Mouse (Mus musculus) liver, embryonic 13.5 days (tissue): ENCODE measurements around the gene Aldh6a1. TPM values are rescaled to one million over a fixed set of nuclear protein-coding genes. Genes with fewer than 3 reads are reported as not detected.

ENCODE experiments used
- ATAC-seq: fragments of 200-750 bp; cut with Nextera tagmentation; 2 replicates; pipeline ENCODE4 v1.8.0; 2017; ENCODE audit warnings: low read depth, mild to moderate bottlenecking, moderate number of reproducible peaks, moderate library complexity
- DNase-seq: peaks from one replicate; pipeline ENCODE4 v3.0.0; 2022
- H3K27ac ChIP-seq: fragments of 300-500 bp; sonication (generic); 2 replicates; pipeline ENCODE4 v1.5.1; 2015; ENCODE audit warnings: moderate library complexity, mild to moderate bottlenecking, inconsistent platforms
- H3K27me3 ChIP-seq: fragments of 300-500 bp; sonication (generic); 2 replicates; pipeline ENCODE4 v1.6.1; 2015; ENCODE audit warnings: mild to moderate bottlenecking, inconsistent platforms
- H3K36me3 ChIP-seq: fragments of 300-500 bp; sonication (generic); 2 replicates; pipeline ENCODE4 v1.6.1; 2015; ENCODE audit warnings: mild to moderate bottlenecking, inconsistent platforms
- H3K4me1 ChIP-seq: fragments of 300-500 bp; sonication (generic); replicated peaks from 2 replicates; pipeline ENCODE4 v1.6.1; 2015; ENCODE audit warnings: inconsistent platforms
- H3K4me2 ChIP-seq: fragments of 300-500 bp; sonication (generic); 2 replicates; pipeline ENCODE4 v1.6.1; 2015; ENCODE audit warnings: inconsistent platforms, mild to moderate bottlenecking, moderate library complexity
- H3K4me3 ChIP-seq: fragments of 300-500 bp; sonication (generic); replicated peaks from 2 replicates; pipeline ENCODE4 v1.5.1; 2015; ENCODE audit warnings: mild to moderate bottlenecking, inconsistent platforms
- H3K9ac ChIP-seq: fragments of 300-500 bp; sonication (generic); 2 replicates; pipeline ENCODE4 v1.6.1; 2015; ENCODE audit warnings: mild to moderate bottlenecking, inconsistent platforms
- H3K9me3 ChIP-seq: fragments of 300-500 bp; sonication (generic); replicated peaks from 2 replicates; pipeline ENCODE4 v1.6.1; 2016; ENCODE audit warnings: inconsistent platforms
- WGBS: fragments of 180-500 bp; shearing (Covaris S2); methylation state at CpG from one replicate; pipeline ENCODE4 v1.1.7; 2015; ENCODE audit not compliant: insufficient replicate concordance; 5-methylcytosine and 5-hydroxymethylcytosine counted together
- polyA plus RNA-seq: library from polyadenylated mRNA; unstranded; fragments of >200 nt; fragmentation: Nextera tagmentation; extraction: Ambion mirVana; gene quantifications from 2 replicates; pipeline ENCODE4 v1.2.1, GENCODE M21; 2015

Aldh6a1 gene
- polyA plus RNA-seq, 1 experiment from 2014 or later: 17.0 TPM

DNA sequence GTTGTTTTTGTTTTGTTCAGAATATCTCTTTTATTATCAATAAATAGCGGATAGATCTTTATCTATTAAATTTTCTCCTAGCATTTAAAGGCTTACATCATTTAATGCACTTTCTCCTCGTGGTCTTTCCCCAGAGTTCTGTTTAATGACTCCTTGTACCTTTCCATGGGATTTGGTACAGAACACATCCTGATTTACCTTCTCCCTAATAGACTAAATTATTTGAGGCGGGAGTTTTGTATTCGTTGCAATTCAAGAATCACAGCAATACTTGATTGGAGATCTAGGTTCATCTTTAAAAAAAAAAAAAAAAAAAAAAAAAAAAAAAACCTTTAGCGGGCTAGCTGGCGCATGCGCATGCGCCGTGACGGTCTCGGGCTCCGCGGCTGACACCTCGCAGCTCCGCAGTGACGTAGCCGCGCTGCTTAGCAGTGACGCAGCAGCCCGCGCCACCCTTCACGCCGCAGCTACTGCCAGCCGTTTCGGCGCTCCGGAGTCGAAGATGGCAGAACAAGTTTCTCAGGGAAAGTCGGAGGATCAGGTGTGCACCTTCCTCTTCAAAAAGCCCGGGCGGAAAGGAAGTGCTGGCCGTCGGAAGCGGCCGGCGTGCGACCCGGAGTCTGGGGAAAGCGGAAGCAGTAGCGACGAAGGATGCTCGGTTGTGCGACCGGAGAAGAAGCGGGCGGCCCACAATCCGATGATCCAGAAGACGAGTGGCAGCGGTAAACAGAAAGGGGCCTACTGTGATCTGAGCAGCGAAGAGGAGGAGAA, 33.8 kb downstream of the Aldh6a1 start, which contains the start of gene Rnf113a2:
Rnf113a2 (plus strand) TSS at position 363 of the 771 bp plus-strand sequence.
- Histone ChIP-seq H3K9ac (peak within 1 kb of the TSS; percentile 83), H3K27me3 (no peaks in the 10 kb centered on the region), H3K4me1 (peaks cover 13% of the 10 kb centered on the region), H3K9me3 (no peaks in the 10 kb centered on the region), H3K4me2 (peak within 1 kb of the TSS; percentile 91), H3K27ac (peak within 1 kb of the TSS; percentile 93), H3K36me3 (no peaks in the 10 kb centered on the region; the same call in 1 of the 2 replicates), H3K4me3 (peak within 1 kb of the TSS; percentile 72)
- WGBS: 2% methylated on average over 50 of the region's 50 CpGs
- ATAC-seq (peak; percentile 96), DNase-seq (peak; percentile 82)

DNA sequence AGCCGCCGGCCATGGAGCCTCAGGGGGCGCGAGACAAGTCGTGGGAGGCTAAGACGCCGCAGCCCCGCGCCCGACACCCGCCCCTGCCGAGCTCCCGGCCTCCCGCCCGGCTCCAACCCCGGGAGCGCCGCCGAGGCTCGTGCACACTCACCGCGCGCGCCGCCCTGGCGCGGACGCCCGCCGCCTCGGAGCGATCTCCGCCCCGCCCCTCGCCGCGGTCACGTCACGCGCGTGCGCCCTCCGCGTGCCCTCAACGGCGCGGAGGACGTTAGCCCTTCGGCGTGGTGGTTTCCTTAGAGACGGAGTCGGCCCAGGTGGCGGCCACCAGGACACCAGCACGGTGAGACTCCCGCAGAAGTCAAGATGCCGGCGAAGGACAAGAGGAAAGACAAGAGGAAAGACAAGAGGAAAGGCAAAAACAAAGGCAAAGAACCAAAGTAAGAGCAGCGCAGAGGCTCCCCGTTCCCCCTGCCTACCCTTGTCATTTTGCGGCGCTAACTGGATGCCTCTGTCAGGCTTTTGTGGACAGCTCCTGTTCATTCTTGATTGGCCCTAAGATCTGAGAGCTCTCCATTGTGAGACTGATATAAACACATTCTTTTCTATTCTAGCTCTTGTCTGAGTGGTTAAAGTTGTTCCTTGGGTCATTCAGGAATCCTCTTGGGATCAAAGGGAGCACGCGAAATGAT, 41.8 kb downstream of the Aldh6a1 start, which contains the start of the genes Entpd5 and Bbof1:
Entpd5 (minus strand) TSS at position 211 of the 689 bp plus-strand sequence.
Bbof1 (plus strand) TSS at position 253 of the 689 bp plus-strand sequence.
- WGBS: 2% methylated on average over 59 of the region's 63 CpGs

DNA sequence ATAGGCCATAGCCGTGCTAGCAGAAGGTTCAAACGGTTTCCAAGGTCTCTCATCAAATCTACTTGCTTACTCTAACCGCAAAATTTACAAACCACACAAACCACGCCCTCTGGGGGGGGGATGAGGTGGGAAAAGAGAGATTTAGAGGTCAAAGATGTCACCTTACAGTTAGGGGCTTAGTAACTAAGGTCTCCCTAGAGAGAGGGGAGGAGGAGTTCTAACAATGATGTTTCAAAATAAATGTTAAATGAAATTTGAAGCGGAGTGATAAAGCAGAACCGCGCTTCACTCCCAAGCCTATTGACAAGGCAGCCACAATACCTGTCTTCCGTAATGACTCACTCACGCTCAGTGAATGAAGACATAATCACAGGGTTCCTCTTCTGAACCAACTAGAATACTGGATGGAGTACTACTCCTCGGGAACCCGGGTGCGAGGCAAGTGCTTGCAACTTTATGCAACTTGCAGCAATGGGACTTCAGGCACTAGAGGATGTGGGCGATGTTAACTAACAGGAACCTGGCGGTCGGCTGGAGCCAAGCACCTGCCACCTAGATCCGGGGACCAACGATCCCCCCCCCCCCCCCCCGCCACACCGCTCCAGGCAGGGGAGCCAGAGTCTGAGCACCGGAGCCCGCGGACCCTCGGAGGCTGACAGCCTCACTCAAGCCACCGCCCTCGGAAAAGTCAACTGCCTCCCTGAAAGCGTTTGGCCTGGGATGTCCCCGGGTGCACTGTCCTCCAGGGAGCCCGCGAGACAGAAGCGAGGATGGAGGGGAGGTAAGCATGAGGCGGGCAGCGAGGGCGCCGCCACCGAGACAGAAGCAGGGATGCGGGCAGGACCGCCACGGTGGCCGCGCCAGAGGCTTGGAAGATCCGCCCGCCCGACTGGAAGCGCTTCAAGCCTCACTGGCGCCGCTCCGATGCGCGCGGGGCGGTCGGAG, 42.7 kb downstream of the Aldh6a1 start:
- peak; percentile 32 for DNase-seq
- Histone ChIP-seq H3K27me3 (0 out of 2 replicates have a peak, but pooled peaks cover 4% of the 10 kb centered on the region), H3K9ac (peak overlapping the region; percentile 87), H3K4me3 (peak overlapping the region; percentile 83), H3K9me3 (no peaks in the 10 kb centered on the region), H3K4me2 (peak overlapping the region; percentile 98), H3K36me3 (no peaks in the 10 kb centered on the region), H3K4me1 (peaks cover 17% of the 10 kb centered on the region), H3K27ac (peak overlapping the region; percentile 75)
- WGBS: 1% methylated on average over 50 of the region's 52 CpGs
- peak; percentile 64 for ATAC-seq

More for the DNA sequence above, 41.8 kb downstream of the Aldh6a1 start, which contains the start of the genes Entpd5 and Bbof1:
- DNase-seq (peak; percentile 77), ATAC-seq (peak; percentile 93)
- Histone ChIP-seq H3K4me3 (peak within 1 kb of the TSS; percentile 83), H3K9me3 (no peaks in the 10 kb centered on the region), H3K9ac (peak within 1 kb of the TSS; percentile 87), H3K27ac (peak within 1 kb of the TSS; percentile 75), H3K4me1 (peaks cover 17% of the 10 kb centered on the region), H3K27me3 (0 out of 2 replicates have a peak, but pooled peaks cover 4% of the 10 kb centered on the region), H3K36me3 (no peaks in the 10 kb centered on the region), H3K4me2 (peak within 1 kb of the TSS; percentile 98)

DNA sequence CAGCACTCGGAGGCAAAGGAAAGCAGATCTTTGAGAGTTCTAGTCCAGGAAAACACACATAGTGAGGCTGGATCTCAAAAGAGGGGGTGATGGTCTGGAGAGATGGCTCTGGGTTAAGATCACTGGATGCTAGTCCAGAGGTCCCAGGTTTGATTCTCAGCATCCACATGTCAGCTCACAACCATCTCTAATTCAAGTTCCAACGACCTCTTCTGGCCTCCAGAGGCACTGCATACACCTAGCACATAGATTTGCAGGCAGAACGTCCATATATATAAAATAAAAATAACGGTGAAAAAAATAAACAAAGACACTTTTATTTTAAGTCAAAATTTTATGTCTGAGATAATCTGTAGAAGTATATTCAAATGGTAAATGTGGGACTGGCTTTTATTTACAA, 43.5 kb downstream of the Aldh6a1 start:
- H3K27me3 ChIP-seq: 0 out of 2 replicates have a peak, but pooled peaks cover 4% of the 10 kb centered on the region
- no peak overlapping the region; the same call in 1 of the 2 replicates for H3K4me2 ChIP-seq
- no peak overlapping the region for H3K4me3 ChIP-seq
- ATAC-seq (no peak), DNase-seq (no peak)
- peaks cover 17% of the 10 kb centered on the region for H3K4me1 ChIP-seq
- H3K9ac ChIP-seq: no peak overlapping the region
- H3K27ac ChIP-seq: no peak overlapping the region
- H3K36me3 ChIP-seq: no peaks in the 10 kb centered on the region
- H3K9me3 ChIP-seq: no peaks in the 10 kb centered on the region
- WGBS: 56% methylated on average over 4 of the region's 4 CpGs

DNA sequence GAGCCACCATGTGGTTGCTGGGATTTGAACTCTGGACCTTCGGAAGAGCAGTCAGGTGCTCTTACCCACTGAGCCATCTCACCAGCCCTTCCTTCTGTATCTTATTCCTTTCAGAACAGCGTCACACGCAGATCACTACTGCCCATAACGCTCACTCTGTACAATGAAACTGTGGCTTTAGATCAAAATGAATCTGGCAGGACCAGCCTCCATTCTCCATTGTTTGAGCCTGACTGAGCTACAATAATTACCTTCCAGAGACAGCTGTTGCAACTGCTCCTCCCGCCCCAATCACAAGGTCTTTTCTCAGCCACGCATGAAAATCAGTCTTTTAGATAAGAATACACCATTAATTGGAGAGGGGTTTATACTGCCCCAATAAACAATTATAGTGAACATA, 46.3 kb downstream of the Aldh6a1 start:
- no peak for DNase-seq
- Histone ChIP-seq H3K4me1 (peaks cover 32% of the 10 kb centered on the region), H3K27ac (no peak overlapping the region), H3K27me3 (0 out of 2 replicates have a peak, but pooled peaks cover 3% of the 10 kb centered on the region), H3K36me3 (no peaks in the 10 kb centered on the region), H3K4me2 (no peak overlapping the region), H3K4me3 (no peak overlapping the region), H3K9me3 (no peaks in the 10 kb centered on the region), H3K9ac (no peak overlapping the region)
- no peak for ATAC-seq
- WGBS: 85% methylated on average over 6 of the region's 6 CpGs

DNA sequence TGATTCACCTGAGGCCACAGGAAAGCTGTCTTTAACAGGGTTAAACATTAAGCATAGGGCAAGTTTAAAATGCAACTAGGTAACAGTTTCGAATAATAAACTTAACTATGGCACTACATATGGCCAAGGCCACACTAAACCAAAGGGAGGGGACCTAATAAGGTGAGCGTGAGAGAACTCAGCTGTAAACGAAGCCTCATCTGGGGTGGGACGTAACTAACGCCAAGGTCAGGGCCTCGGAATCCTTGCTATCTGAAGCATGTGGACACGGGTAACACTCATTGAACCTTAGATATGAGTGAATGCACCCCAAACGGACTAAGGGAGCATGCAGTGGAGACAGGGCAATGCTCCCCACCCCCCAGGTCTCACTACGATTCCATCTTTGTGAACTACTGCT, 47.9 kb downstream of the Aldh6a1 start:
- Histone ChIP-seq H3K27me3 (no peaks in the 10 kb centered on the region), H3K4me3 (no peak overlapping the region), H3K27ac (peak overlapping the region; percentile 70), H3K9ac (no peak overlapping the region), H3K4me1 (peaks cover 27% of the 10 kb centered on the region), H3K4me2 (no peak overlapping the region), H3K36me3 (no peaks in the 10 kb centered on the region), H3K9me3 (no peaks in the 10 kb centered on the region)
- WGBS: 61% methylated on average over 9 of the region's 9 CpGs
- no peak for DNase-seq
- 0 out of 2 replicates have a peak, but pooled peaks have one; percentile 9 for ATAC-seq

DNA sequence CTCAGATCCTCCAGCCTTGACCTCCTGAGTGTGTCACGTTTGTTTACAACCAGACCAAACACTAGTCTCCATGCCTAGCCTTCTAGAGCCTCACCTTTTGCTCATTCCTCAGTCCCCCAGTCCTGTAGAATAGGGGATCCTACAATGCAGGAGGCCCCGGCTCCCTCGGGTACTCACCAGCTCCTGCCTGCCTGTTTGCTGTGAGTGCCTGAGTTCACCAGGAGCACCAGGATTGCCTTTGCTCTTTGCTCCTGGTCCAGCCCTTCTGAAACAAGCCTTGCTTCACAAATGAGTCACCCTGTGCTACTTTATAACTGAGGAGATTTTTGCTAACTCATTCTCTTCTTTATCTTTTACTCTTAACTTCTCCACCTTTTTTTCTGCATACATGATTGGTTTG, 50.2 kb downstream of the Aldh6a1 start:
- 48% methylated on average over 3 of the region's 3 CpGs for WGBS
- Histone ChIP-seq H3K9me3 (no peaks in the 10 kb centered on the region), H3K27me3 (no peaks in the 10 kb centered on the region), H3K4me2 (no peak overlapping the region), H3K4me3 (no peak overlapping the region), H3K27ac (peak overlapping the region; percentile 68), H3K9ac (0 out of 2 replicates have a peak overlapping the region, but pooled peaks have one; percentile 15), H3K4me1 (peaks cover 23% of the 10 kb centered on the region), H3K36me3 (no peaks in the 10 kb centered on the region)
- ATAC-seq: peak; percentile 38
- DNase-seq: no peak

DNA sequence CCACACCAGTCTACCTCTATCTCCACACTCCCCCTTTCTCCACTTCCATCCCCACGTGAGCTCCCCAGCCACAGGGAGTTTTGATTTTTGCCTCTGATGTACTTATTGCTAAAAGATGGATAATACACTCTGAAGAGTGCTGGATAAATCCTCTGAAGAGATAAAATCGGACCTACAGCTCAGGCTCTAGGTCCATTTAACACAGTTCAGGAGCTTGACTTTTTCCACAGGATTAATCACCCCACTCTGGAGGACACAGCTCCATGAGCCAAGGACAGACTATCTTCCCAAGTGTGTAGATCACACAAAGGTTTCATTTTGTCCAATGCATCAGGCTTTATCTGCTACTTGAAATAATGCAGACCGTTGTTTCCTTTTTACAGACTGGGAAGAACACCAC, 50.7 kb downstream of the Aldh6a1 start:
- peak overlapping the region; percentile 68 for H3K27ac ChIP-seq
- H3K9me3 ChIP-seq: no peaks in the 10 kb centered on the region
- H3K4me2 ChIP-seq: no peak overlapping the region
- WGBS: 67% methylated on average over 3 of the region's 3 CpGs
- H3K9ac ChIP-seq: no peak overlapping the region
- no peaks in the 10 kb centered on the region for H3K36me3 ChIP-seq
- peaks cover 23% of the 10 kb centered on the region for H3K4me1 ChIP-seq
- H3K27me3 ChIP-seq: no peaks in the 10 kb centered on the region
- no peak for ATAC-seq
- H3K4me3 ChIP-seq: no peak overlapping the region
- no peak for DNase-seq

DNA sequence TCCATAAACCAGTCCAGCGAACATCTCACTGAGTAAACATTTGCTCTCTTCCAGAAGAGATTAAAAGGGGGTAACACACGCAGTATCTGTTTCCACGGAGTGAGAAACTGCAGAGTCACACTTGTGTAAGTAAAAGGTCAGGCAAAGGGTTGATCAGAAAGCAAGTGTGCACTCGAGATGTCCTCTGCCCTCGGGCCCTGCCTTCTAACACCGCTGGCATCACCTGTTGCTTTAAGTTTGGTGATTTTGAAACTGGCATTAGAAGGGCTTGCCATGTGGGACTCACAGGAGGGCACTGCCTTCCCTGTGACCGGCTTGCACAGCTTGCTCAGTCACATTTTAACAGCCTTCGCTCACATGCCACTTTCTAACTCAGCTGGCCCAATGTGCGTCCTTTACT, 51.1 kb downstream of the Aldh6a1 start:
- H3K4me2 ChIP-seq: 0 out of 2 replicates have a peak overlapping the region, but pooled peaks have one; percentile 1

DNA sequence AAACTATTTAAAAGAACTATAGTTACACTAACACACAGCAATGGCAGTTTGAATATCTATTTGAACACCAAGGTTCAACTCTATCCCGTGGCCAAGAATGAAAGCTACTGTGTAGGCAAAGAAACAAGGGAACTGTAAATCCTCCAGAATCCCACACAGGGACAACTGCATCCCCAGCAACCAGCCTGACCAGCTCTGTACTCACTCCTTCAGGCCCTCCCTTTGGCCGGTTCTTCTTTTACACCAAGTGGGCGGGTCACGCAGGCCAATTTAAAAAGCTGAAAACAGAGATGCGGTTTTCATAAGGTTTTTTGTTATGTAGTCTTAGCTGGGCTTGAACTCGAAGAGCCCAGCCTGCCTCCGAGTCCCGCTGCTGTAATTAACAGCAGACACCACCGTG, 51.7 kb downstream of the Aldh6a1 start:
- peaks cover 23% of the 10 kb centered on the region for H3K4me1 ChIP-seq
- no peaks in the 10 kb centered on the region for H3K9me3 ChIP-seq
- 76% methylated on average over 9 of the region's 9 CpGs for WGBS
- no peaks in the 10 kb centered on the region for H3K36me3 ChIP-seq
- peak overlapping the region; percentile 68; the same call in 1 of the 2 replicates for H3K27ac ChIP-seq
- no peak overlapping the region for H3K4me3 ChIP-seq
- no peak for DNase-seq
- ATAC-seq: no peak
- H3K4me2 ChIP-seq: 0 out of 2 replicates have a peak overlapping the region, but pooled peaks have one; percentile 1
- no peaks in the 10 kb centered on the region for H3K27me3 ChIP-seq
- H3K9ac ChIP-seq: no peak overlapping the region

More for the DNA sequence above, 51.1 kb downstream of the Aldh6a1 start:
- H3K4me1 ChIP-seq: peaks cover 23% of the 10 kb centered on the region
- H3K9me3 ChIP-seq: no peaks in the 10 kb centered on the region
- H3K27me3 ChIP-seq: no peaks in the 10 kb centered on the region
- 63% methylated on average over 9 of the region's 9 CpGs for WGBS
- H3K27ac ChIP-seq: peak overlapping the region; percentile 68
- no peaks in the 10 kb centered on the region for H3K36me3 ChIP-seq
- H3K9ac ChIP-seq: no peak overlapping the region
- ATAC-seq (no peak), DNase-seq (no peak)
- H3K4me3 ChIP-seq: no peak overlapping the region
